Mouse (Mus musculus) cerebral cortex, adult 2 months (tissue): ENCODE results near the gene Zfp609.

Experiments used
- WGBS: fragments of 180-500 bp; shearing (Covaris S2); methylation state at CpG from one replicate; pipeline ENCODE4 v1.1.7; 2018; 5-methylcytosine and 5-hydroxymethylcytosine counted together

The Zfp609 gene

GRCm38 (mm10) chr9:65807818-65808217 lies 19.5 kb downstream of the Zfp609 start:
- WGBS = 82% methylated on average over 1 of the region's 1 CpGs

GRCm38 (mm10) chr9:65807251-65807650 lies 20.1 kb downstream of the Zfp609 start:
- WGBS = 25% methylated on average over 5 of the region's 5 CpGs

GRCm38 (mm10) chr9:65799770-65800169 lies 27.6 kb downstream of the Zfp609 start:
- whole genome bisulfite sequencing = 68% methylated on average over 4 of the region's 4 CpGs

- WGBS = 70% methylated on average over 2 of the region's 2 CpGs
These were observed 31.7 kb downstream of the Zfp609 start for GRCm38 (mm10) chr9:65795651-65796050.

- WGBS = 73% methylated on average over 7 of the region's 7 CpGs
These were observed 33.1 kb downstream of the Zfp609 start for GRCm38 (mm10) chr9:65794313-65794712.

- WGBS = 38% methylated on average over 3 of the region's 3 CpGs
These were observed 33.9 kb downstream of the Zfp609 start for GRCm38 (mm10) chr9:65793506-65793905.

- WGBS = 31% methylated on average over 3 of the region's 3 CpGs
These were observed 34.3 kb downstream of the Zfp609 start for GRCm38 (mm10) chr9:65793086-65793485.

- WGBS = 72% methylated on average over 4 of the region's 4 CpGs
These were observed 36.3 kb downstream of the Zfp609 start for GRCm38 (mm10) chr9:65791106-65791505.

- WGBS = 88% methylated on average over 3 of the region's 3 CpGs
These were observed 37.6 kb downstream of the Zfp609 start for GRCm38 (mm10) chr9:65789788-65790187.

- WGBS = 83% methylated on average over 4 of the region's 4 CpGs
These were observed 38.8 kb downstream of the Zfp609 start for GRCm38 (mm10) chr9:65788556-65788955.

GRCm38 (mm10) chr9:65787829-65788344 lies 39.5 kb downstream of the Zfp609 start:
- 56% methylated on average over 4 of the region's 4 CpGs for WGBS

- WGBS = 36% methylated on average over 8 of the region's 8 CpGs
These were observed 40.2 kb downstream of the Zfp609 start for GRCm38 (mm10) chr9:65786885-65787787.

- 93% methylated on average over 4 of the region's 4 CpGs for WGBS
These were observed 41.5 kb downstream of the Zfp609 start for GRCm38 (mm10) chr9:65785772-65786368.

- 93% methylated on average over 3 of the region's 3 CpGs for WGBS
These were observed 47.7 kb downstream of the Zfp609 start for GRCm38 (mm10) chr9:65779619-65780018.

- WGBS = 6% methylated on average over 1 of the region's 1 CpGs
These were observed 50.4 kb downstream of the Zfp609 start for GRCm38 (mm10) chr9:65776874-65777432.

- WGBS = 45% methylated on average over 8 of the region's 8 CpGs
These were observed 51.1 kb downstream of the Zfp609 start for GRCm38 (mm10) chr9:65776137-65776872.

GRCm38 (mm10) chr9:65773783-65774182 lies 53.6 kb downstream of the Zfp609 start:
- WGBS = 94% methylated on average over 7 of the region's 7 CpGs

GRCm38 (mm10) chr9:65771011-65771664 lies 56.2 kb downstream of the Zfp609 start:
- 53% methylated on average over 11 of the region's 11 CpGs for WGBS

- WGBS = 46% methylated on average over 4 of the region's 4 CpGs
These were observed 64.6 kb downstream of the Zfp609 start for GRCm38 (mm10) chr9:65762728-65763127.

GRCm38 (mm10) chr9:65759992-65760391 lies 67.4 kb downstream of the Zfp609 start:
- 50% methylated on average over 8 of the region's 8 CpGs for WGBS

GRCm38 (mm10) chr9:65759256-65759655 lies 68.1 kb downstream of the Zfp609 start:
- 51% methylated on average over 5 of the region's 5 CpGs for WGBS
